Mouse (Mus musculus) ES-E14 (cell line): ENCODE data around the gene Sorcs2. TPM values are rescaled to one million over a fixed set of nuclear protein-coding genes. Genes with fewer than 3 reads are reported as not detected.

Experiments
- DNase-seq: peaks from one replicate; pipeline ENCODE4 v3.0.0-alpha.2; 2013; ENCODE audit warnings: low read depth, low spot score
- H3K27ac ChIP-seq: 2 replicates; pipeline ENCODE4 v1.5.1; 2012; ENCODE audit warnings: low read depth, mild to moderate bottlenecking, low read length, moderate library complexity, mixed read lengths; ENCODE audit not compliant: poor library complexity, insufficient read depth, severe bottlenecking
- H3K36me3 ChIP-seq: 2 replicates; pipeline ENCODE4 v1.6.1; 2012; ENCODE audit warnings: mild to moderate bottlenecking, low read length, moderate library complexity, mixed read lengths; ENCODE audit not compliant: control insufficient read depth, poor library complexity, insufficient read depth, severe bottlenecking
- H3K4me1 ChIP-seq, 2 experiments: fragments of 150-350 bp in 1 of 2; sonication (generic) in 1 of 2; 2 replicates each; pipeline ENCODE4 v1.6.1; 2012; ENCODE audit warnings: low read length in 2 of 2, mild to moderate bottlenecking in 1 of 2, mixed read lengths in 1 of 2; ENCODE audit not compliant: control insufficient read depth in 2 of 2, insufficient read depth in 2 of 2, poor library complexity in 1 of 2
- H3K4me3 ChIP-seq, 2 experiments: fragments of 150-350 bp in 1 of 2; sonication (generic) in 1 of 2; 2 replicates each; pipeline ENCODE4 v1.5.1; 2012; ENCODE audit warnings: low read length in 2 of 2, low read depth in 1 of 2, mild to moderate bottlenecking in 1 of 2, mixed read lengths in 1 of 2; ENCODE audit not compliant: insufficient read depth in 1 of 2, poor library complexity in 1 of 2, severe bottlenecking in 1 of 2
- H3K9ac ChIP-seq: 2 replicates; pipeline ENCODE4 v1.6.1; 2012; ENCODE audit warnings: low read depth, mild to moderate bottlenecking, low read length, mixed read lengths; ENCODE audit not compliant: poor library complexity, insufficient read depth, severe bottlenecking
- H3K9me3 ChIP-seq: fragments of 150-350 bp; sonication (generic); 2 replicates; pipeline ENCODE4 v1.6.1; 2012; ENCODE audit warnings: low read depth, mild to moderate bottlenecking, low read length; ENCODE audit not compliant: control insufficient read depth, insufficient read depth
- CHD2 ChIP-seq: IDR thresholded peaks from 2 replicates; pipeline ENCODE4 v1.6.1; 2014; ENCODE audit warnings: mild to moderate bottlenecking, low read depth, low read length, inconsistent platforms
- HCFC1 ChIP-seq: IDR thresholded peaks from 2 replicates; pipeline ENCODE4 v1.6.1; 2012; ENCODE audit warnings: low read length, inconsistent platforms, borderline replicate concordance; ENCODE audit not compliant: insufficient read depth
- MAFK ChIP-seq: IDR thresholded peaks from 2 replicates; pipeline ENCODE4 v1.6.1; 2014; ENCODE audit warnings: mild to moderate bottlenecking, low read depth, low read length, inconsistent platforms; ENCODE audit not compliant: insufficient read depth
- ZC3H11A ChIP-seq: IDR thresholded peaks from 2 replicates; pipeline ENCODE4 v1.6.1; 2012; ENCODE audit warnings: low read depth, mild to moderate bottlenecking, inconsistent platforms, low read length, borderline replicate concordance
- ZNF384 ChIP-seq: IDR thresholded peaks from 2 replicates; pipeline ENCODE4 v1.6.1; 2012; ENCODE audit warnings: low read depth, low read length, inconsistent platforms
- in situ Hi-C, 2 experiments: fragments of 600-800 bp; cut with MboI; formaldehyde crosslinking; loops; one replicate each; pipeline ENCODE4 v1.15.1; 2025; ENCODE audit warnings: low sequenced_read_pairs in 2 of 2, inconsistent platforms in 1 of 2; ENCODE audit not compliant: unreplicated experiment in 2 of 2
- total RNA-seq: library from RNA; depleted of rRNA; stranded (reverse); fragments of 300-350 nt; gene quantifications from 2 replicates; pipeline ENCODE4 v1.2.3, GENCODE M21; 2012

Sorcs2 gene
- total RNA-seq, 1 experiment, result 5.4 TPM

DNA sequence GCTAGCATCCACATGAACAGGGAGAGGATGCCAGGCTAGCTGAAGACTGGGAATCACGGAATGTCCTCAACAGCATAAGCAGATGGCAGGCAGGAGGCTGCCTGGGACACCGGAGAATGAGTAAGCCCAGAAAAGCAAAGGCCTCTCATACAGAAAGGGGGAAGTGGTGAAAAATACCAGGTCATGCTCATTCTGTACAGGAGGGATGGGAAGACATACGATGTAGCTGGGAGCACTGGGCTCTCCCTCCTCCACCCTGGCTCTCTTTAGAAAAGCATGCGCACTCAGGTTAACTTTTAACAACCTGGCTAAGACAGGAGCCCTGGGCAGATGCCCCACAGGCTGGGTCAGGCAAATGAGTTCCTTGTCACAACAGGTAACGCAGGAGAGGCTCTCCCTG lies 28.5 kb upstream of the Sorcs2 start:
- TF ChIP-seq HCFC1, result no peak
- no peak for TF ChIP-seq MAFK
- no peak for TF ChIP-seq ZC3H11A
- Histone ChIP-seq H3K36me3 (no peaks in the 10 kb centered on the region), H3K27ac (no peak overlapping the region), H3K9ac (no peak overlapping the region), H3K4me1 (no peaks in the 10 kb centered on the region), H3K4me3 (no peak overlapping the region), H3K9me3 (no peaks in the 10 kb centered on the region)
- DNase-seq, result no peak
- in situ Hi-C loops, result no loop called here

GRCm38 (mm10) chr5:36424676-36425075 lies 26.7 kb upstream of the Sorcs2 start:
- no peak overlapping the region for H3K9ac ChIP-seq
- H3K9me3 ChIP-seq, result no peaks in the 10 kb centered on the region
- H3K4me3 ChIP-seq, result no peak overlapping the region
- no peaks in the 10 kb centered on the region for H3K36me3 ChIP-seq
- H3K4me1 ChIP-seq, result no peaks in the 10 kb centered on the region
- DNase-seq, result no peak
- no peak overlapping the region for H3K27ac ChIP-seq
- in situ Hi-C loops, result loop anchor here in 1 of 2 experiments (25.0 kb wide), 1 partner anchor 387 kb away; no protein-coding TSS in a partner anchor
- TF ChIP-seq CHD2 (no peak), ZNF384 (no peak), HCFC1 (no peak), ZC3H11A (no peak), MAFK (no peak)

DNA sequence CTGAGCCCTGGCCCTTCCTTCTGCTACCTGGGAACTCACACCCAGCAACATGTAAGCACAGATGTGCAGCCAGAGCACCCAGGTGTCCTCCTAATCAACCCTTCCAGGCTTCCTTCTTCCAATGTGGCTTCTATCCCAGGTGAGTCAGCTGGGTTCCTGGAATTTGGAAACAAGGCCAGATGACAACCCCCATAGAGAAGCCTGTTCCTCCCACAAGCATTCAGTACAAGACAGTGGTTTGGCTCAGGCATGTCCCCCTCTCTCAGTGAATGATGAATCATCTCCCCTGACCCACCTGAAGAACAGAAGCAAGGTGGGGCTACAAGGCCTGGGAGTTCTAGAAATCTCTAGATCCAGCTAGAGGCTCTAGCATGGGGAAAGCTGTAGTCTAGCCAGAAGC lies 24.8 kb upstream of the Sorcs2 start:
- no peaks in the 10 kb centered on the region for H3K9me3 ChIP-seq
- no peak for TF ChIP-seq CHD2
- TF ChIP-seq ZC3H11A, result no peak
- no peaks in the 10 kb centered on the region for H3K36me3 ChIP-seq
- H3K4me1 ChIP-seq, result no peaks in the 10 kb centered on the region
- in situ Hi-C loops, result loop anchor here in 1 of 2 experiments (25.0 kb wide), 1 partner anchor 385 kb away; no protein-coding TSS in a partner anchor
- DNase-seq, result no peak
- H3K9ac ChIP-seq, result no peak overlapping the region
- no peak overlapping the region for H3K27ac ChIP-seq
- H3K4me3 ChIP-seq, result no peak overlapping the region

GRCm38 (mm10) chr5:36419861-36420260 lies 21.9 kb upstream of the Sorcs2 start:
- TF ChIP-seq CHD2, result no peak
- TF ChIP-seq ZC3H11A, result no peak
- TF ChIP-seq HCFC1, result no peak
- TF ChIP-seq ZNF384, result no peak
- TF ChIP-seq MAFK, result no peak
- H3K9ac ChIP-seq, result no peak overlapping the region
- in situ Hi-C loops, result loop anchor here in 1 of 2 experiments (25.0 kb wide), 1 partner anchor 383 kb away; no protein-coding TSS in a partner anchor
- H3K36me3 ChIP-seq, result no peaks in the 10 kb centered on the region
- no peak overlapping the region for H3K27ac ChIP-seq
- no peak overlapping the region for H3K4me3 ChIP-seq
- H3K9me3 ChIP-seq, result no peaks in the 10 kb centered on the region
- no peaks in the 10 kb centered on the region for H3K4me1 ChIP-seq
- DNase-seq, result no peak

DNA sequence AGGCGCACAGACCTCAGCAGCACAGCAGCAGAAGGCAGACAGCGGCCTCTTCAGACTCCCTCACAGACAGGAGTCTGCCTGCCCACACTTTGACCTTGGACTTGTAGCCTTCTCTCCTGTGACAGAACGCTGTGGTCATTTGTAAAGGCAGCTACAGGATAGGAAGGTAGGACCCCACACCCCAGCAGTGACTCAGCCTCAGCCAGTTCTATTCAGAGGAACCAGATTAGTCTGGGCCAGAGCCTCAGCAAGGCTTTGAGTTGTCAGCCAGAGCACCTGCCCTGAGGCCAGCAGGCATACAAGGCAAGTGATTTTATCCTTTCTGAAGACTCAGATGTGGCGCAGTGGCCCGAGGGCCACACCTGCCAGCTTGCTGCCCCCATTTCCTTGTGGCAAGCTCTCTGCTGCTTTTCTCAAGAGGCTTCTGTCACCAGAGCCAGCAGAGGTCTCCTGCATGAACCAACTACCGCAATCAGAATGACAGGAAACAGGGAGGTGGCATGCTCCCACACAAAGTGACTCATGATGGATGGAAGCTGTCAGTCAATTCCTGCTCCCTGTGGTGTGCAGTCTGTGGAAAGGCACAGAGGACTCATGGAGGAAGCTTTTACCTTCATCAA lies 16.9 kb upstream of the Sorcs2 start:
- no peaks in the 10 kb centered on the region for H3K4me1 ChIP-seq
- DNase-seq, result no peak
- in situ Hi-C loops, result loop anchor here in 1 of 2 experiments (25.0 kb wide), 1 partner anchor 378 kb away; no protein-coding TSS in a partner anchor
- no peak overlapping the region for H3K27ac ChIP-seq
- H3K36me3 ChIP-seq, result no peaks in the 10 kb centered on the region
- no peak for TF ChIP-seq CHD2
- TF ChIP-seq HCFC1, result no peak
- TF ChIP-seq ZC3H11A, result no peak
- TF ChIP-seq ZNF384, result no peak
- no peak for TF ChIP-seq MAFK
- H3K9ac ChIP-seq, result no peak overlapping the region
- no peak overlapping the region for H3K4me3 ChIP-seq
- no peaks in the 10 kb centered on the region for H3K9me3 ChIP-seq
